Mouse (Mus musculus): ENCODE results near the gene 1700028J19Rik. TPM values are rescaled to one million over a fixed set of nuclear protein-coding genes. Genes with fewer than 3 reads are reported as not detected.
"Not testable (repeated sequence)": the region's sequence is repeated elsewhere in the genome, so short reads cannot be mapped to it uniquely, and the experiment has no call there.

The 1700028J19Rik gene
- polyA plus RNA-seq, 1 experiment from 2014 or later = 1.6 TPM

GRCm38 (mm10) chr7:44197891-44198290 lies 48.6 kb downstream of the 1700028J19Rik start, which contains the start of gene Klk1b3:
Gene Klk1b3 (plus strand): TSS chr7:44198191.
- no peak within 1 kb of the TSS for H3K9ac ChIP-seq
- no peaks in the 10 kb centered on the region for H3K27me3 ChIP-seq (replicated peaks)
- H3K4me3 ChIP-seq (replicated peaks) = no peak within 1 kb of the TSS
- no peak for ATAC-seq (ENCODE audit: insufficient read depth, low FRiP score, low read depth)
- H3K36me3 ChIP-seq = no peaks in the 10 kb centered on the region
- H3K27ac ChIP-seq = no peak within 1 kb of the TSS
- WGBS = 63% methylated on average over 3 of the region's 3 CpGs
- no peak within 1 kb of the TSS for H3K4me2 ChIP-seq
- H3K4me1 ChIP-seq = no peaks in the 10 kb centered on the region
- no peaks in the 10 kb centered on the region for H3K9me3 ChIP-seq

- not testable (repeated sequence) for H3K9me3 ChIP-seq; H3K9ac ChIP-seq; H3K36me3 ChIP-seq; H3K4me2 ChIP-seq; H3K27ac ChIP-seq; H3K4me1 ChIP-seq; ATAC-seq (ENCODE audit: insufficient read depth, low FRiP score, low read depth); H3K4me3 ChIP-seq (replicated peaks); H3K27me3 ChIP-seq (replicated peaks)
- WGBS = 83% methylated on average over 1 of the region's 1 CpGs
These were observed 53.0 kb downstream of the 1700028J19Rik start for GRCm38 (mm10) chr7:44193466-44193865.

- ATAC-seq (ENCODE audit: insufficient read depth, low FRiP score, low read depth); H3K27ac ChIP-seq; H3K4me2 ChIP-seq; H3K36me3 ChIP-seq; H3K4me3 ChIP-seq (replicated peaks); H3K9ac ChIP-seq; H3K9me3 ChIP-seq; H3K27me3 ChIP-seq (replicated peaks); H3K4me1 ChIP-seq: not testable (repeated sequence)
These were observed 58.6 kb downstream of the 1700028J19Rik start, which contains the start of gene Klk1b24 for GRCm38 (mm10) chr7:44187936-44188335. Gene Klk1b24 (plus strand): TSS chr7:44188236.

GRCm38 (mm10) chr7:44186516-44186915 lies 60.0 kb downstream of the 1700028J19Rik start:
- not testable (repeated sequence) for H3K9ac ChIP-seq; H3K4me3 ChIP-seq (replicated peaks); H3K9me3 ChIP-seq; ATAC-seq (ENCODE audit: insufficient read depth, low FRiP score, low read depth); H3K4me2 ChIP-seq; H3K4me1 ChIP-seq; H3K27ac ChIP-seq; H3K27me3 ChIP-seq (replicated peaks); H3K36me3 ChIP-seq
- 49% methylated on average over 8 of the region's 8 CpGs for WGBS

Other genes with a start within 250 kb of the 1700028J19Rik start
- gene Klk1b26, start 234.5 kb downstream of the 1700028J19Rik start, polyA plus RNA-seq (2015; fragmentation: Nextera tagmentation; extraction: Ambion mirVana) = 0.13 TPM in 1 of 2 replicates, not detected in the other
- not detected in 2 replicates for gene Klk1b27, start 194.4 kb downstream of the 1700028J19Rik start, polyA plus RNA-seq (2015; fragmentation: Nextera tagmentation; extraction: Ambion mirVana)
- not detected in 2 replicates for gene Klk1b21, start 144.4 kb downstream of the 1700028J19Rik start, polyA plus RNA-seq (2015; fragmentation: Nextera tagmentation; extraction: Ambion mirVana)
- gene Klk1b22, start 134.0 kb downstream of the 1700028J19Rik start, polyA plus RNA-seq (2015; fragmentation: Nextera tagmentation; extraction: Ambion mirVana) = not detected in 2 replicates
- gene Klk1b16, start 109.9 kb downstream of the 1700028J19Rik start, polyA plus RNA-seq (2015; fragmentation: Nextera tagmentation; extraction: Ambion mirVana) = 0.09 TPM in 1 of 2 replicates, not detected in the other
- 0.15 TPM in 1 of 2 replicates, not detected in the other for gene Klk1b24, start 58.5 kb downstream of the 1700028J19Rik start, polyA plus RNA-seq (2015; fragmentation: Nextera tagmentation; extraction: Ambion mirVana)
- 0.85 and 0.95 TPM in 2 replicates for gene Klk1b3, start 48.5 kb downstream of the 1700028J19Rik start, polyA plus RNA-seq (2015; fragmentation: Nextera tagmentation; extraction: Ambion mirVana)
- 0.22 and 0.32 TPM in 2 replicates for gene Klk1b4, start 39.3 kb downstream of the 1700028J19Rik start, polyA plus RNA-seq (2015; fragmentation: Nextera tagmentation; extraction: Ambion mirVana)
- 0.13 and 0.15 TPM in 2 replicates for gene Klk1b5, start 30.8 kb downstream of the 1700028J19Rik start, polyA plus RNA-seq (2015; fragmentation: Nextera tagmentation; extraction: Ambion mirVana)
- gene Klk1, start 21.3 kb downstream of the 1700028J19Rik start, polyA plus RNA-seq (2015; fragmentation: Nextera tagmentation; extraction: Ambion mirVana) = 16.1 and 19.4 TPM in 2 replicates
- gene Gm36864, start 10.5 kb downstream of the 1700028J19Rik start, polyA plus RNA-seq (2015; fragmentation: Nextera tagmentation; extraction: Ambion mirVana) = 0.17 TPM in 1 of 2 replicates, not detected in the other
- gene 2410002F23Rik, start within 50 bp of the 1700028J19Rik start, polyA plus RNA-seq (2015; fragmentation: Nextera tagmentation; extraction: Ambion mirVana) = 120 and 139 TPM in 2 replicates
- gene Acp4, start 10.7 kb upstream of the 1700028J19Rik start, polyA plus RNA-seq (2015; fragmentation: Nextera tagmentation; extraction: Ambion mirVana) = not detected in 2 replicates
- not detected in 2 replicates for gene Gm15517, start 14.8 kb upstream of the 1700028J19Rik start, polyA plus RNA-seq (2015; fragmentation: Nextera tagmentation; extraction: Ambion mirVana)
- 5.1 and 6.9 TPM in 2 replicates for gene Clec11a, start 60.2 kb upstream of the 1700028J19Rik start, polyA plus RNA-seq (2015; fragmentation: Nextera tagmentation; extraction: Ambion mirVana)
- 2.2 TPM in 2 replicates for gene Shank1, start 63.6 kb upstream of the 1700028J19Rik start, polyA plus RNA-seq (2015; fragmentation: Nextera tagmentation; extraction: Ambion mirVana)
- 1.6 and 1.7 TPM in 2 replicates for gene Syt3, start 137.4 kb upstream of the 1700028J19Rik start, polyA plus RNA-seq (2015; fragmentation: Nextera tagmentation; extraction: Ambion mirVana)
- gene 1700008O03Rik, start 139.1 kb upstream of the 1700028J19Rik start, polyA plus RNA-seq (2015; fragmentation: Nextera tagmentation; extraction: Ambion mirVana) = 0.80 and 1.2 TPM in 2 replicates
- gene Lrrc4b, start 182.3 kb upstream of the 1700028J19Rik start, polyA plus RNA-seq (2015; fragmentation: Nextera tagmentation; extraction: Ambion mirVana) = 0.70 and 0.81 TPM in 2 replicates
- gene Aspdh, start 218.7 kb upstream of the 1700028J19Rik start, polyA plus RNA-seq (2015; fragmentation: Nextera tagmentation; extraction: Ambion mirVana) = 0.94 and 1.7 TPM in 2 replicates
- gene Josd2, start 221.3 kb upstream of the 1700028J19Rik start, polyA plus RNA-seq (2015; fragmentation: Nextera tagmentation; extraction: Ambion mirVana) = 91.3 and 105 TPM in 2 replicates
- gene Emc10, start 249.8 kb upstream of the 1700028J19Rik start, polyA plus RNA-seq (2015; fragmentation: Nextera tagmentation; extraction: Ambion mirVana) = 98.8 and 106 TPM in 2 replicates
- 9.1 and 12.3 TPM in 2 replicates for gene Fam71e1, start 249.9 kb upstream of the 1700028J19Rik start, polyA plus RNA-seq (2015; fragmentation: Nextera tagmentation; extraction: Ambion mirVana)